Mouse (Mus musculus) adrenal gland, adult 8-10 months (tissue): ENCODE measurements around the gene Mthfsd. TPM values are rescaled to one million over a fixed set of nuclear protein-coding genes. Genes with fewer than 3 reads are reported as not detected.
"Not testable (repeated sequence)": the region's sequence is repeated elsewhere in the genome, so short reads cannot be mapped to it uniquely, and the experiment has no call there.

Experiments used
- DNase-seq: peaks from one replicate; pipeline ENCODE4 v3.0.0; 2022
- total RNA-seq, 4 experiments: library from RNA; stranded (reverse); gene quantifications; 2 replicates each; pipeline ENCODE4 v1.2.4; 2022

The Mthfsd gene
- 10 to 100 TPM; 35.0 to 59.1 (median 47.1) TPM for total RNA-seq

GRCm38 (mm10) chr8:121107668-121108656 is at the start of gene Mthfsd:
TSS of gene Mthfsd (minus strand) at chr8:121108392.
- peak; percentile 97 for DNase-seq

GRCm38 (mm10) chr8:121156990-121157491 is 48.8 kb upstream of the Mthfsd start:
- DNase-seq: no peak

GRCm38 (mm10) chr8:121152394-121152793 is 44.2 kb upstream of the Mthfsd start:
- no peak for DNase-seq

- DNase-seq: no peak
These were observed 40.4 kb upstream of the Mthfsd start for GRCm38 (mm10) chr8:121148573-121149083.

- DNase-seq: not testable (repeated sequence)
These were observed 37.4 kb upstream of the Mthfsd start for GRCm38 (mm10) chr8:121145457-121146134.

GRCm38 (mm10) chr8:121136856-121137255 is 28.7 kb upstream of the Mthfsd start:
- DNase-seq: no peak

GRCm38 (mm10) chr8:121134512-121134911 is 26.3 kb upstream of the Mthfsd start:
- no peak for DNase-seq

- DNase-seq: no peak
These were observed 25.9 kb upstream of the Mthfsd start for GRCm38 (mm10) chr8:121134102-121134501.

GRCm38 (mm10) chr8:121132961-121133513 is 24.8 kb upstream of the Mthfsd start:
- no peak for DNase-seq

GRCm38 (mm10) chr8:121130522-121130921 is 22.3 kb upstream of the Mthfsd start:
- DNase-seq: no peak

- no peak for DNase-seq
These were observed 21.2 kb upstream of the Mthfsd start for GRCm38 (mm10) chr8:121129265-121129940.

GRCm38 (mm10) chr8:121128531-121129264 is 20.5 kb upstream of the Mthfsd start:
- DNase-seq: no peak

- no peak for DNase-seq
These were observed 19.7 kb upstream of the Mthfsd start, which contains the start of gene Foxl1 for GRCm38 (mm10) chr8:121127756-121128375. TSS of gene Foxl1 (plus strand) at chr8:121127940.

- no peak for DNase-seq
These were observed 19.1 kb upstream of the Mthfsd start for GRCm38 (mm10) chr8:121127291-121127701.

GRCm38 (mm10) chr8:121126694-121127093 is 18.5 kb upstream of the Mthfsd start:
- DNase-seq: no peak

- DNase-seq: no peak
These were observed 18.0 kb upstream of the Mthfsd start for GRCm38 (mm10) chr8:121126191-121126590.

- DNase-seq: peak; percentile 71
These were observed 17.2 kb upstream of the Mthfsd start for GRCm38 (mm10) chr8:121125311-121125876.

- DNase-seq: no peak
These were observed 16.5 kb upstream of the Mthfsd start for GRCm38 (mm10) chr8:121124547-121125239.

GRCm38 (mm10) chr8:121123113-121123512 is 14.9 kb upstream of the Mthfsd start:
- DNase-seq: no peak

GRCm38 (mm10) chr8:121122368-121122767 is 14.2 kb upstream of the Mthfsd start:
- DNase-seq: no peak
